Mouse (Mus musculus): Measurements from ENCODE around the gene Eef1akmt2. TPM values are rescaled to one million over a fixed set of nuclear protein-coding genes. Genes with fewer than 3 reads are reported as not detected.

The Eef1akmt2 gene
- polyA plus RNA-seq, 1 experiment from 2014 or later = 80.1 TPM

DNA sequence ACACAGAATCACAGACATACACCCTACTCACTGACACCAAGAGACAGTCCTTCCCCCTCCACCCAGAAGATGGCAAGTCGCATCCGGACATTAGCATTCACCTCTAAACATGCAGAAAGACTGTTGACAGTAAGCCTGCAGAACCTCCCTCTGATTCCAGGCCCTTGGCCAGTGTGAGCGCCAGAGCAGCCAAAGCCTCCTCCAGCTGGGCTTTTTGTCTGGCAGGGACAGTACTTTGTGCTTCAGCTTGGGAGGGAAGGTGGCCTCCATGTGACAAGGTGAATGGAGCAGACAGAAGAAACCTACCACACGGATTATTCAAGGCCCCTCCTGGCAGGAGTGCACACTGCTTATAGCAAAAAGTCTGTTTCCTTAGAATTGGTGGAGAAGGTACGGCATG, 46.2 kb downstream of the Eef1akmt2 start:
- WGBS = 71% methylated on average over 5 of the region's 5 CpGs
- no peaks in the 10 kb centered on the region for H3K9me3 ChIP-seq
- peaks cover 92% of the 10 kb centered on the region for H3K4me1 ChIP-seq (replicated peaks)
- no peak for DNase-seq (ENCODE audit: low spot score)
- H3K27ac ChIP-seq = peak overlapping the region; percentile 85
- no peak overlapping the region for H3K4me3 ChIP-seq
- 0 out of 2 replicates have a peak, but pooled peaks cover 11% of the 10 kb centered on the region for H3K36me3 ChIP-seq
- H3K27me3 ChIP-seq (ENCODE audit: insufficient read depth, poor library complexity, severe bottlenecking) = no peaks in the 10 kb centered on the region

DNA sequence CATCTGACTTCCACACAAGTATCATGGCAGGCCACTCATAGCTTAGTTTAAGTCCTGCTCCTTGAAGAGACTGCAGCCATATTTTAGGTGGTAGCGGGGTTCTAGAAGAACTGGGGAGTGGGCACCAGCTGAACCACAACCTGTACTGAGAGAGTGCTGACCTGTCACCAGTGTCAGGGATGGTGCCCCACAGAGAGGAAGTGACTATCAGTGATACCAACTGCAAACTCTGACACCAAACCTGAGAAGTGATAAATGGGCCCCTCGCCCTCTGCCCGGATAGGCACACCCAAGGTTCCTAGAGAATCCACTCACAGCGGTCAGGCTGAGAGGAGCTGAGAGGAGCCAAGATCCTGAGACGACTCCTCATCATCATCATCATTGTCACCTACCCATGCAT, 47.5 kb downstream of the Eef1akmt2 start:
- DNase-seq (ENCODE audit: low spot score) = no peak
- Histone ChIP-seq H3K27me3 (ENCODE audit: insufficient read depth, poor library complexity, severe bottlenecking) (no peaks in the 10 kb centered on the region), H3K27ac (no peak overlapping the region), H3K4me3 (no peak overlapping the region), H3K4me1 (replicated peaks) (peaks cover 89% of the 10 kb centered on the region), H3K36me3 (0 out of 2 replicates have a peak, but pooled peaks cover 11% of the 10 kb centered on the region), H3K9me3 (no peaks in the 10 kb centered on the region)
- WGBS = 86% methylated on average over 5 of the region's 5 CpGs

- peaks cover 89% of the 10 kb centered on the region for H3K4me1 ChIP-seq (replicated peaks)
- 90% methylated on average over 7 of the region's 7 CpGs for WGBS
- H3K9me3 ChIP-seq = no peaks in the 10 kb centered on the region
These were observed 48.0 kb downstream of the Eef1akmt2 start for GRCm38 (mm10) chr7:132804461-132804860.

GRCm38 (mm10) chr7:132803962-132804361, 48.5 kb downstream of the Eef1akmt2 start:
- Histone ChIP-seq H3K9me3 (no peaks in the 10 kb centered on the region), H3K4me1 (replicated peaks) (peaks cover 88% of the 10 kb centered on the region), H3K36me3 (0 out of 2 replicates have a peak, but pooled peaks cover 11% of the 10 kb centered on the region), H3K4me3 (no peak overlapping the region), H3K27ac (no peak overlapping the region), H3K27me3 (ENCODE audit: insufficient read depth, poor library complexity, severe bottlenecking) (no peaks in the 10 kb centered on the region)
- no peak for DNase-seq (ENCODE audit: low spot score)
- WGBS = 81% methylated on average over 3 of the region's 3 CpGs

More at GRCm38 (mm10) chr7:132804461-132804860, 48.0 kb downstream of the Eef1akmt2 start:
- no peaks in the 10 kb centered on the region for H3K27me3 ChIP-seq (ENCODE audit: insufficient read depth, poor library complexity, severe bottlenecking)
- 0 out of 2 replicates have a peak, but pooled peaks cover 11% of the 10 kb centered on the region for H3K36me3 ChIP-seq
- H3K4me3 ChIP-seq = no peak overlapping the region
- H3K27ac ChIP-seq = no peak overlapping the region
- DNase-seq (ENCODE audit: low spot score) = no peak

GRCm38 (mm10) chr7:132803336-132803735, 49.1 kb downstream of the Eef1akmt2 start:
- no peak for DNase-seq (ENCODE audit: low spot score)
- Histone ChIP-seq H3K36me3 (peaks cover 15% of the 10 kb centered on the region; the same call in 1 of the 2 replicates), H3K9me3 (no peaks in the 10 kb centered on the region), H3K27ac (0 out of 2 replicates have a peak overlapping the region, but pooled peaks have one; percentile 56), H3K4me3 (no peak overlapping the region), H3K27me3 (ENCODE audit: insufficient read depth, poor library complexity, severe bottlenecking) (no peaks in the 10 kb centered on the region), H3K4me1 (replicated peaks) (peaks cover 82% of the 10 kb centered on the region)
- 87% methylated on average over 2 of the region's 2 CpGs for WGBS

DNA sequence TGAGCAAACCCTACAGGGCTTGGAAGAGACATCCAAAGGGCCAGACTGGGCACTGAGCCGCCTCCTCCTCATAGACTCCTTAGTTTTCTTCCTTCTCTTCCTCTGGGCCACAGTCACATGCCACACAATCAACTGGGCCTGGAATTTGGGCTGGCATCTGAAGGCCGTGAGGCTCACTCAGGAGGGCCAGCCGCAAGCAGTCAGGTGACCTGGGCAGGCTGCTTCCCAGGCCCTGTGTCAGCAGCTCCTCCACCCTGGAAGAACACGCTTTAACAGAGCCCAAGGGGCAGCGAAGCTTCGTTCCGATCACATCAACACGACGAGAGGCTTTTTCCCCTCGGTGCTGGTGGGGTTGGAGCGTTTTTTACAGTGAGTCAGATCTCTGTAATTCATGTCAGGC, 49.8 kb downstream of the Eef1akmt2 start:
- WGBS = 89% methylated on average over 11 of the region's 11 CpGs
- peak overlapping the region; percentile 56; the same call in 1 of the 2 replicates for H3K27ac ChIP-seq
- no peaks in the 10 kb centered on the region for H3K27me3 ChIP-seq (ENCODE audit: insufficient read depth, poor library complexity, severe bottlenecking)
- peaks cover 15% of the 10 kb centered on the region; the same call in 1 of the 2 replicates for H3K36me3 ChIP-seq
- peaks cover 76% of the 10 kb centered on the region for H3K4me1 ChIP-seq (replicated peaks)
- no peaks in the 10 kb centered on the region for H3K9me3 ChIP-seq
- no peak overlapping the region for H3K4me3 ChIP-seq
- no peak for DNase-seq (ENCODE audit: low spot score)

- WGBS = 78% methylated on average over 2 of the region's 2 CpGs
- H3K27me3 ChIP-seq (ENCODE audit: insufficient read depth, poor library complexity, severe bottlenecking) = no peaks in the 10 kb centered on the region
- peaks cover 70% of the 10 kb centered on the region for H3K4me1 ChIP-seq (replicated peaks)
- H3K9me3 ChIP-seq = no peaks in the 10 kb centered on the region
- peak overlapping the region; percentile 35; the same call in 1 of the 2 replicates for H3K27ac ChIP-seq
- H3K36me3 ChIP-seq = peaks cover 15% of the 10 kb centered on the region; the same call in 1 of the 2 replicates
- H3K4me3 ChIP-seq = no peak overlapping the region
- DNase-seq (ENCODE audit: low spot score) = no peak
These were observed 50.4 kb downstream of the Eef1akmt2 start for GRCm38 (mm10) chr7:132802066-132802465.

GRCm38 (mm10) chr7:132801509-132801908, 51.0 kb downstream of the Eef1akmt2 start:
- no peak for DNase-seq (ENCODE audit: low spot score)
- Histone ChIP-seq H3K27ac (no peak overlapping the region), H3K9me3 (no peaks in the 10 kb centered on the region), H3K4me3 (no peak overlapping the region), H3K36me3 (peaks cover 15% of the 10 kb centered on the region; the same call in 1 of the 2 replicates), H3K4me1 (replicated peaks) (peaks cover 64% of the 10 kb centered on the region), H3K27me3 (ENCODE audit: insufficient read depth, poor library complexity, severe bottlenecking) (no peaks in the 10 kb centered on the region)
- 90% methylated on average over 5 of the region's 5 CpGs for WGBS

DNA sequence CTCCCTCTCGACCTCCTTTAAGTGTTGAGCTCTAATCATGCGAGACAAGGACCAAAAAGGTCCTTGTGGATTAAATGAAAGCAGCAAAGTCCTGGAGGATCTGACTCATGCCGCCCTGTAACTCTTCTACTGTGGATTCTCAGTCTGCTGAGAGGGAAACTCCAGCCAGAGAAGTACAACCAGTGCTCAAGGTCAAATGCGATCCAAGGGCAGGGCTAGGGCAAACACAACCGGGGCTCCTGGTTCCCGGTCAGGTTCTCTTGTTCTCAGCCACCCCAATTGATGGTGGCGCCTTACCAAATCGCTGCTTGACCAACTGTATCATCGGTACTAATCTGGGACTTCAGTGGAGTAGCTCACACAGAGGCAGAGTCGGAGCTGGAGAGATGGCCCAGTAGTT, 51.6 kb downstream of the Eef1akmt2 start:
- Histone ChIP-seq H3K27ac (no peak overlapping the region; the same call in 1 of the 2 replicates), H3K36me3 (peaks cover 15% of the 10 kb centered on the region; the same call in 1 of the 2 replicates), H3K4me1 (replicated peaks) (peaks cover 58% of the 10 kb centered on the region), H3K9me3 (no peaks in the 10 kb centered on the region), H3K4me3 (no peak overlapping the region), H3K27me3 (ENCODE audit: insufficient read depth, poor library complexity, severe bottlenecking) (no peaks in the 10 kb centered on the region)
- WGBS = 86% methylated on average over 10 of the region's 10 CpGs
- DNase-seq (ENCODE audit: low spot score) = no peak

DNA sequence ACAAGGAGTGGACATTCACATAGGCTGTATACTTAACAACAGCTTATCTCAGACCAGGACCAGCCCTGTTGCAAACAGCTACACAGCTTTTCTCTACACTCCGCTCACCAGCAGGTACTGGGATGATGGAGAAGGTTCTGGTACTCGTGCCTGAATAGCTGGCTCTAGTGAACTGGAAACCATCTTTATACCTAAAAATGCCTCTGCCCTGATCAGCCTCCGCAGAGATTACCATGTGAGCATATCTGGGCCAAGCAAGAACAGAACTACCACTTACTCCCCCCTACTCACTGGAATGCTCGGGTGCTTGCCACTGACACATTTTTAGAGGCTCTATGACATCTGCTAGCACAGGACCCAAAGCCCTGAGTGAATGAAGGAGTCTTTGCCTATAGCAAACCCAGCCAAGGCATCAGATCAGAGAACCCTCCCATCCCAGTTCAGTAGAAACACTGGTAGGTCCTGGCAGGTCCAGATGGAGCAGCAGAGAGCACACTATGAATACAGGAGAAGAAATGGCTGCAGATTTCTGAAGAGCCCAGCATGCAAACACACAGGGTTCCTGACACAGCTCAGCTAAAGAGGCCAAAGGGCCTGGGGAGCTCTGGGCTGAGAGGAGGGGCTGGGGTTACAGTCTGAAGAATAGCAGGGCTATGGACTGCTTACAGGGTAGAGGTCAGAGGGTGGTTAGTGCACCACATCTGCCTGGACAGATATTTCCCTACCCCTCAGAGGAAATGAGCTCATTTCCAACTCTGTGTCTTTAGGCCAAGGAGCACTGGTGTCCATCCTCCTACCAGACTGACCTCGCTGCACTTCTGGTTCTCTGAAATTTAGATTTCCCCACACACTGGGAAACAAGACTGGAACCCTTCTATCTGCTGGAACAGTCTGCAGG, 53.1 kb downstream of the Eef1akmt2 start:
- peaks cover 47% of the 10 kb centered on the region for H3K4me1 ChIP-seq (replicated peaks)
- 88% methylated on average over 5 of the region's 5 CpGs for WGBS

GRCm38 (mm10) chr7:132795141-132795540, 57.3 kb downstream of the Eef1akmt2 start:
- Histone ChIP-seq H3K4me1 (replicated peaks) (peaks cover 47% of the 10 kb centered on the region), H3K27ac (no peak overlapping the region)

More for the DNA sequence above, 53.1 kb downstream of the Eef1akmt2 start:
- no peaks in the 10 kb centered on the region for H3K27me3 ChIP-seq (ENCODE audit: insufficient read depth, poor library complexity, severe bottlenecking)
- H3K36me3 ChIP-seq = peaks cover 15% of the 10 kb centered on the region; the same call in 1 of the 2 replicates
- DNase-seq (ENCODE audit: low spot score) = no peak
- H3K4me3 ChIP-seq = no peak overlapping the region
- peak overlapping the region; percentile 24; the same call in 1 of the 2 replicates for H3K27ac ChIP-seq
- no peaks in the 10 kb centered on the region for H3K9me3 ChIP-seq

GRCm38 (mm10) chr7:132793467-132793866, 59.0 kb downstream of the Eef1akmt2 start:
- DNase-seq (ENCODE audit: low spot score) = no peak
- Histone ChIP-seq H3K27me3 (ENCODE audit: insufficient read depth, poor library complexity, severe bottlenecking) (no peaks in the 10 kb centered on the region), H3K4me3 (no peak overlapping the region), H3K36me3 (peaks cover 1% of the 10 kb centered on the region; the same call in 1 of the 2 replicates), H3K4me1 (replicated peaks) (peaks cover 36% of the 10 kb centered on the region), H3K9me3 (no peaks in the 10 kb centered on the region), H3K27ac (peak overlapping the region; percentile 26; the same call in 1 of the 2 replicates)
- 72% methylated on average over 6 of the region's 6 CpGs for WGBS

More at GRCm38 (mm10) chr7:132795141-132795540, 57.3 kb downstream of the Eef1akmt2 start:
- Histone ChIP-seq H3K27me3 (ENCODE audit: insufficient read depth, poor library complexity, severe bottlenecking) (no peaks in the 10 kb centered on the region), H3K36me3 (peaks cover 3% of the 10 kb centered on the region; the same call in 1 of the 2 replicates), H3K9me3 (no peaks in the 10 kb centered on the region), H3K4me3 (no peak overlapping the region)
- WGBS = 87% methylated on average over 5 of the region's 5 CpGs
- DNase-seq (ENCODE audit: low spot score) = no peak
